Comparison of ENCODE assay signal across 10 mouse cellular contexts in genomic region chr2:78388001-78388400, GRCm38 (mm10).
A peak's percentile ranks its signal among the peaks of the same experiment; 100 is the strongest.
DNase-seq lines count a peak whose midpoint lies in the region.
"Had no signal": no experiment of that assay in that cellular context is flagged by ENCODE, and none has a peak within 500 bp of the region (broad histone marks: within the 10 kb centered on the region; RNA-seq: fewer than 3 reads in every experiment).

No protein-coding gene starts in this region.

- DNase-seq in cerebellum, postnatal 10 days, result peak; percentile 11 to 14
- no peak for DNase-seq in cerebellum, adult 8-10 months
- peak; percentile 7 to 9 for DNase-seq in frontal cortex, postnatal 25 days (ENCODE audit: low spot score in 2 of 2)
- peak; percentile 27 to 32 for DNase-seq in left cerebral cortex, adult 18-20 months (ENCODE audit: low spot score in 2 of 2)
- peak; percentile 15 for DNase-seq in right cerebral cortex, postnatal 14 days
- DNase-seq in cerebellum, postnatal 4 days (ENCODE audit: low spot score in 2 of 2), result no peak
- no peak for DNase-seq in kidney, postnatal 10 days
- no peak for DNase-seq in lung, adult 18-20 months
- DNase-seq: adrenal gland, adult 2 months; gastrocnemius, postnatal 14 days had no signal

Comparison
In these comparisons a context has a peak if more than half of its experiments do, and no peak if none do; other contexts are left out.
1. DNase-seq: peak in cerebellum, postnatal 10 days (2 of 2), frontal cortex, postnatal 25 days (2 of 2), left cerebral cortex, adult 18-20 months (2 of 2) and right cerebral cortex, postnatal 14 days (single experiment); none in cerebellum, adult 8-10 months (single experiment), cerebellum, postnatal 4 days (0 of 2), kidney, postnatal 10 days (single experiment) and lung, adult 18-20 months (0 of 2).